Comparison of ENCODE assay signal across 26 mouse cellular contexts in genomic region chr3:144471954-144472353, GRCm38 (mm10).
DNase-seq lines count a peak whose midpoint lies in the region; ATAC-seq lines count a peak whose summit lies in the region.
"Had no signal": no experiment of that assay in that cellular context is flagged by ENCODE, and none has a peak within 500 bp of the region (broad histone marks: within the 10 kb centered on the region; RNA-seq: fewer than 3 reads in every experiment).

No protein-coding gene starts in this region.

- H3K27me3 ChIP-seq in neural tube, embryonic 15.5 days (replicated peaks): no peaks in the 10 kb centered on the region
- no peaks in the 10 kb centered on the region for H3K27me3 ChIP-seq in forebrain, embryonic 12.5 days
- no peaks in the 10 kb centered on the region for H3K27me3 ChIP-seq in forebrain, embryonic 15.5 days
- no peaks in the 10 kb centered on the region for H3K27me3 ChIP-seq in midbrain, embryonic 15.5 days (replicated peaks)
- H3K27me3 ChIP-seq: embryonic facial prominence, embryonic 15.5 days; heart, embryonic 12.5 days; heart, embryonic 15.5 days; hindbrain, embryonic 13.5 days; intestine, embryonic 15.5 days had no signal

- no peaks in the 10 kb centered on the region for H3K36me3 ChIP-seq in neural tube, embryonic 15.5 days
- H3K36me3 ChIP-seq in forebrain, embryonic 12.5 days (replicated peaks): no peaks in the 10 kb centered on the region
- no peaks in the 10 kb centered on the region for H3K36me3 ChIP-seq in forebrain, embryonic 15.5 days
- H3K36me3 ChIP-seq in midbrain, embryonic 15.5 days (replicated peaks): no peaks in the 10 kb centered on the region
- H3K36me3 ChIP-seq: embryonic facial prominence, embryonic 15.5 days; heart, embryonic 12.5 days; heart, embryonic 15.5 days; hindbrain, embryonic 10.5 days; hindbrain, embryonic 13.5 days; intestine, embryonic 15.5 days had no signal

- ATAC-seq in neural tube, embryonic 15.5 days (ENCODE audit: low FRiP score): no peak
- 0 out of 2 replicates have a peak, but pooled peaks have one; percentile 28 for ATAC-seq in forebrain, embryonic 12.5 days (ENCODE audit: low FRiP score)
- 0 out of 2 replicates have a peak, but pooled peaks have one; percentile 11 for ATAC-seq in forebrain, embryonic 15.5 days (replicated peaks)
- no peak for ATAC-seq in midbrain, embryonic 15.5 days (replicated peaks)
- ATAC-seq: activated CD4-positive, CD25-positive, alpha-beta regulatory T cell, adult 4 months; intestine, embryonic 15.5 days had no signal

- no peak overlapping the region for H3K4me3 ChIP-seq in neural tube, embryonic 15.5 days (replicated peaks)
- no peak overlapping the region for H3K4me3 ChIP-seq in forebrain, embryonic 12.5 days (replicated peaks)
- H3K4me3 ChIP-seq in forebrain, embryonic 15.5 days: no peak overlapping the region
- H3K4me3 ChIP-seq in midbrain, embryonic 15.5 days: no peak overlapping the region
- H3K4me3 ChIP-seq: embryonic facial prominence, embryonic 15.5 days; gastrocnemius, adult 2 months; heart, embryonic 12.5 days; heart, embryonic 15.5 days; hindbrain, embryonic 10.5 days; hindbrain, embryonic 13.5 days; intestine, embryonic 15.5 days had no signal

- H3K4me1 ChIP-seq in neural tube, embryonic 15.5 days: peaks cover 25% of the 10 kb centered on the region
- peaks cover 29% of the 10 kb centered on the region for H3K4me1 ChIP-seq in forebrain, embryonic 12.5 days
- H3K4me1 ChIP-seq in forebrain, embryonic 15.5 days: peaks cover 27% of the 10 kb centered on the region
- peaks cover 19% of the 10 kb centered on the region for H3K4me1 ChIP-seq in midbrain, embryonic 15.5 days
- H3K4me1 ChIP-seq: heart, embryonic 15.5 days had no signal

- H3K27ac ChIP-seq in neural tube, embryonic 15.5 days (replicated peaks): peak overlapping the region; percentile 41; the same call in 1 of the 2 replicates
- peak overlapping the region; percentile 42; the same call in 1 of the 2 replicates for H3K27ac ChIP-seq in forebrain, embryonic 12.5 days
- peak overlapping the region; percentile 56; the same call in 1 of the 2 replicates for H3K27ac ChIP-seq in forebrain, embryonic 15.5 days (replicated peaks)
- no peak overlapping the region for H3K27ac ChIP-seq in midbrain, embryonic 15.5 days
- H3K27ac ChIP-seq: embryonic facial prominence, embryonic 15.5 days; gastrocnemius, adult 2 months; heart, embryonic 15.5 days; hindbrain, embryonic 10.5 days; intestine, embryonic 15.5 days had no signal

- WGBS in neural tube, embryonic 15.5 days: 26% methylated on average over 3 of the region's 3 CpGs
- 43% methylated on average over 3 of the region's 3 CpGs for WGBS in forebrain, embryonic 12.5 days
- 22% methylated on average over 3 of the region's 3 CpGs for WGBS in forebrain, embryonic 15.5 days
- WGBS in midbrain, embryonic 15.5 days: 44% methylated on average over 3 of the region's 3 CpGs

- no peak for DNase-seq in neural tube, embryonic 10.5 days (ENCODE audit: extremely low spot score, low spot score)
- DNase-seq in forelimb bud, embryonic 11.5 days (ENCODE audit: low read depth, low spot score): peak; percentile 7
- no peak for DNase-seq in left cerebral cortex, adult 11 months (ENCODE audit: low spot score)
- no peak for DNase-seq in B cell, adult 2 months
- DNase-seq: adrenal gland, adult 8-10 months; adrenal gland, postnatal 25 days; cerebellum, adult 18-20 months; cerebellum, adult 9-10 months; cerebellum, postnatal 25 days; gastrocnemius, adult 2 months; gastrocnemius, postnatal 14 days; heart, adult 18-20 months; heart, postnatal 10 days; heart, postnatal 36 days; kidney, adult 11 months had no signal

- no peaks in the 10 kb centered on the region for H3K9me3 ChIP-seq in neural tube, embryonic 15.5 days (replicated peaks)
- no peaks in the 10 kb centered on the region for H3K9me3 ChIP-seq in forebrain, embryonic 12.5 days
- H3K9me3 ChIP-seq in forebrain, embryonic 15.5 days: no peaks in the 10 kb centered on the region
- H3K9me3 ChIP-seq in midbrain, embryonic 15.5 days: no peaks in the 10 kb centered on the region
- H3K9me3 ChIP-seq: embryonic facial prominence, embryonic 15.5 days; heart, embryonic 12.5 days; heart, embryonic 15.5 days; hindbrain, embryonic 10.5 days; hindbrain, embryonic 13.5 days; intestine, embryonic 15.5 days had no signal

- no peak overlapping the region for H3K9ac ChIP-seq in neural tube, embryonic 15.5 days (replicated peaks)
- no peak overlapping the region for H3K9ac ChIP-seq in forebrain, embryonic 12.5 days
- H3K9ac ChIP-seq in forebrain, embryonic 15.5 days (replicated peaks): no peak overlapping the region
- no peak overlapping the region for H3K9ac ChIP-seq in midbrain, embryonic 15.5 days
- H3K9ac ChIP-seq: embryonic facial prominence, embryonic 15.5 days; heart, embryonic 12.5 days; heart, embryonic 15.5 days; intestine, embryonic 15.5 days had no signal

- no peak overlapping the region for H3K4me2 ChIP-seq in neural tube, embryonic 15.5 days
- no peak overlapping the region for H3K4me2 ChIP-seq in forebrain, embryonic 12.5 days
- H3K4me2 ChIP-seq in forebrain, embryonic 15.5 days (replicated peaks): no peak overlapping the region
- no peak overlapping the region for H3K4me2 ChIP-seq in midbrain, embryonic 15.5 days
- H3K4me2 ChIP-seq: embryonic facial prominence, embryonic 15.5 days; heart, embryonic 12.5 days; heart, embryonic 15.5 days; intestine, embryonic 15.5 days had no signal

Comparison
In these comparisons a context has a peak if more than half of its experiments do, and no peak if none do; other contexts are left out.
1. ATAC-seq: peak in forebrain, embryonic 12.5 days (single experiment) and forebrain, embryonic 15.5 days (single experiment); none in neural tube, embryonic 15.5 days (single experiment) and midbrain, embryonic 15.5 days (single experiment).